Mouse (Mus musculus): Measurements from ENCODE around the gene Cacna2d4. TPM values are rescaled to one million over a fixed set of nuclear protein-coding genes. Genes with fewer than 3 reads are reported as not detected.

Gene Cacna2d4
- total and polyA plus RNA-seq, 3 experiments, result 0.33 TPM; not detected in 2

GRCm38 (mm10) chr6:119336124-119336523, 99.8 kb downstream of the Cacna2d4 start:
- H3K4me3 ChIP-seq (ENCODE audit: low read depth, low read length), result no peak overlapping the region
- DNase-seq (ENCODE audit: low spot score), result no peak

GRCm38 (mm10) chr6:119337287-119337686, 101.0 kb downstream of the Cacna2d4 start:
- Histone ChIP-seq H3K4me3 (ENCODE audit: low read depth, low read length) (no peak overlapping the region), H3K4me1 (ENCODE audit: insufficient read depth, low read depth, low read length) (no peaks in the 10 kb centered on the region), H3K27me3 (ENCODE audit: insufficient read depth, low read length) (peaks cover 32% of the 10 kb centered on the region), H3K36me3 (replicated peaks) (no peaks in the 10 kb centered on the region), H3K9me3 (replicated peaks) (no peaks in the 10 kb centered on the region)
- no peak for TF ChIP-seq GATA1 (IDR thresholded peaks at IDR 0.05; ENCODE audit: borderline replicate concordance, low read length)
- no peak for TF ChIP-seq POLR2AphosphoS5 (IDR thresholded peaks at IDR 0.05; ENCODE audit: insufficient replicate concordance, low read depth, low read length)
- no peak for TF ChIP-seq GATA2 (IDR thresholded peaks at IDR 0.05; ENCODE audit: borderline replicate concordance, low read depth, low read length)
- TF ChIP-seq TAL1 (conservative IDR thresholded peaks at IDR 0.05; ENCODE audit: low read depth, low read length), result no peak
- no peak for TF ChIP-seq CTCF (IDR thresholded peaks at IDR 0.05; ENCODE audit: low read depth, low read length)
- ATAC-seq (ENCODE audit: extremely low read depth, insufficient number of reproducible peaks, low FRiP score, poor library complexity, severe bottlenecking) (no peak), DNase-seq (ENCODE audit: low spot score) (no peak)

More at GRCm38 (mm10) chr6:119336124-119336523, 99.8 kb downstream of the Cacna2d4 start:
- TF ChIP-seq POLR2AphosphoS5 (IDR thresholded peaks at IDR 0.05; ENCODE audit: insufficient replicate concordance, low read depth, low read length) (no peak), CTCF (IDR thresholded peaks at IDR 0.05; ENCODE audit: low read depth, low read length) (no peak), GATA1 (IDR thresholded peaks at IDR 0.05; ENCODE audit: borderline replicate concordance, low read length) (no peak), TAL1 (conservative IDR thresholded peaks at IDR 0.05; ENCODE audit: low read depth, low read length) (no peak), GATA2 (IDR thresholded peaks at IDR 0.05; ENCODE audit: borderline replicate concordance, low read depth, low read length) (no peak)
- Histone ChIP-seq H3K27me3 (ENCODE audit: insufficient read depth, low read length) (peaks cover 29% of the 10 kb centered on the region), H3K4me1 (ENCODE audit: insufficient read depth, low read depth, low read length) (no peaks in the 10 kb centered on the region), H3K36me3 (replicated peaks) (no peaks in the 10 kb centered on the region), H3K9me3 (replicated peaks) (no peaks in the 10 kb centered on the region)
- no peak for ATAC-seq (ENCODE audit: extremely low read depth, insufficient number of reproducible peaks, low FRiP score, poor library complexity, severe bottlenecking)

- ATAC-seq (ENCODE audit: extremely low read depth, insufficient number of reproducible peaks, low FRiP score, poor library complexity, severe bottlenecking), result no peak
- TF ChIP-seq TAL1 (conservative IDR thresholded peaks at IDR 0.05; ENCODE audit: low read depth, low read length) (no peak), CTCF (IDR thresholded peaks at IDR 0.05; ENCODE audit: low read depth, low read length) (no peak), POLR2AphosphoS5 (IDR thresholded peaks at IDR 0.05; ENCODE audit: insufficient replicate concordance, low read depth, low read length) (no peak)
These were observed 102.0 kb downstream of the Cacna2d4 start for GRCm38 (mm10) chr6:119338121-119338912.

GRCm38 (mm10) chr6:119341409-119341808, 105.1 kb downstream of the Cacna2d4 start:
- Histone ChIP-seq H3K4me3 (ENCODE audit: low read depth, low read length) (no peak overlapping the region), H3K9me3 (replicated peaks) (no peaks in the 10 kb centered on the region), H3K4me1 (ENCODE audit: insufficient read depth, low read depth, low read length) (peaks cover 8% of the 10 kb centered on the region), H3K36me3 (replicated peaks) (no peaks in the 10 kb centered on the region), H3K27me3 (ENCODE audit: insufficient read depth, low read length) (peaks cover 23% of the 10 kb centered on the region)
- DNase-seq (ENCODE audit: low spot score), result no peak
- no peak for TF ChIP-seq GATA2 (IDR thresholded peaks at IDR 0.05; ENCODE audit: borderline replicate concordance, low read depth, low read length)
- TF ChIP-seq CTCF (IDR thresholded peaks at IDR 0.05; ENCODE audit: low read depth, low read length), result no peak
- TF ChIP-seq GATA1 (IDR thresholded peaks at IDR 0.05; ENCODE audit: borderline replicate concordance, low read length), result no peak
- TF ChIP-seq TAL1 (conservative IDR thresholded peaks at IDR 0.05; ENCODE audit: low read depth, low read length), result no peak
- TF ChIP-seq POLR2AphosphoS5 (IDR thresholded peaks at IDR 0.05; ENCODE audit: insufficient replicate concordance, low read depth, low read length), result no peak
- ATAC-seq (ENCODE audit: extremely low read depth, insufficient number of reproducible peaks, low FRiP score, poor library complexity, severe bottlenecking), result peak; percentile 80

More at GRCm38 (mm10) chr6:119338121-119338912, 102.0 kb downstream of the Cacna2d4 start:
- no peak for DNase-seq (ENCODE audit: low spot score)
- no peaks in the 10 kb centered on the region for H3K4me1 ChIP-seq (ENCODE audit: insufficient read depth, low read depth, low read length)
- no peaks in the 10 kb centered on the region for H3K9me3 ChIP-seq (replicated peaks)
- H3K36me3 ChIP-seq (replicated peaks), result no peaks in the 10 kb centered on the region
- H3K27me3 ChIP-seq (ENCODE audit: insufficient read depth, low read length), result peaks cover 26% of the 10 kb centered on the region
- no peak overlapping the region for H3K4me3 ChIP-seq (ENCODE audit: low read depth, low read length)

- peaks cover 30% of the 10 kb centered on the region for H3K27me3 ChIP-seq (ENCODE audit: insufficient read depth, low read length)
- no peaks in the 10 kb centered on the region for H3K9me3 ChIP-seq (replicated peaks)
- TF ChIP-seq CTCF (IDR thresholded peaks at IDR 0.05; ENCODE audit: low read depth, low read length) (no peak), GATA1 (IDR thresholded peaks at IDR 0.05; ENCODE audit: borderline replicate concordance, low read length) (no peak), POLR2AphosphoS5 (IDR thresholded peaks at IDR 0.05; ENCODE audit: insufficient replicate concordance, low read depth, low read length) (no peak)
- DNase-seq (ENCODE audit: low spot score) (no peak), ATAC-seq (ENCODE audit: extremely low read depth, insufficient number of reproducible peaks, low FRiP score, poor library complexity, severe bottlenecking) (no peak)
- no peaks in the 10 kb centered on the region for H3K36me3 ChIP-seq (replicated peaks)
- peaks cover 22% of the 10 kb centered on the region for H3K4me1 ChIP-seq (ENCODE audit: insufficient read depth, low read depth, low read length)
- no peak overlapping the region for H3K4me3 ChIP-seq (ENCODE audit: low read depth, low read length)
These were observed 109.9 kb downstream of the Cacna2d4 start for GRCm38 (mm10) chr6:119346257-119346656.

- DNase-seq (ENCODE audit: low spot score), result no peak
- Histone ChIP-seq H3K4me1 (ENCODE audit: insufficient read depth, low read depth, low read length) (peaks cover 22% of the 10 kb centered on the region), H3K4me3 (ENCODE audit: low read depth, low read length) (no peak overlapping the region)
These were observed 111.5 kb downstream of the Cacna2d4 start for GRCm38 (mm10) chr6:119347813-119348212.

More at GRCm38 (mm10) chr6:119347813-119348212, 111.5 kb downstream of the Cacna2d4 start:
- H3K9me3 ChIP-seq (replicated peaks), result no peaks in the 10 kb centered on the region
- peaks cover 28% of the 10 kb centered on the region for H3K27me3 ChIP-seq (ENCODE audit: insufficient read depth, low read length)
- ATAC-seq (ENCODE audit: extremely low read depth, insufficient number of reproducible peaks, low FRiP score, poor library complexity, severe bottlenecking), result no peak
- peaks cover 15% of the 10 kb centered on the region for H3K36me3 ChIP-seq (replicated peaks)
- no peak for TF ChIP-seq POLR2AphosphoS5 (IDR thresholded peaks at IDR 0.05; ENCODE audit: insufficient replicate concordance, low read depth, low read length)
- TF ChIP-seq CTCF (IDR thresholded peaks at IDR 0.05; ENCODE audit: low read depth, low read length), result no peak
- TF ChIP-seq GATA1 (IDR thresholded peaks at IDR 0.05; ENCODE audit: borderline replicate concordance, low read length), result no peak
- no peak for TF ChIP-seq TAL1 (conservative IDR thresholded peaks at IDR 0.05; ENCODE audit: low read depth, low read length)

Data from G1E (cell line).